Mouse (Mus musculus) thymus, postnatal 4 days (tissue): ENCODE measurements around the gene Gcfc2.

Source experiments
- DNase-seq: peaks from one replicate; pipeline ENCODE4 v3.0.0; 2021

Gene Gcfc2

GRCm38 (mm10) chr6:81986171-81986570 lies 62.7 kb downstream of the Gcfc2 start:
- DNase-seq, result no peak

GRCm38 (mm10) chr6:81986599-81986998 lies 63.1 kb downstream of the Gcfc2 start:
- DNase-seq, result no peak

- DNase-seq, result peak; percentile 81
These were observed 63.5 kb downstream of the Gcfc2 start for GRCm38 (mm10) chr6:81987010-81987409.

GRCm38 (mm10) chr6:81987580-81987979 lies 64.1 kb downstream of the Gcfc2 start:
- DNase-seq, result no peak

GRCm38 (mm10) chr6:81988341-81988740 lies 64.9 kb downstream of the Gcfc2 start:
- DNase-seq, result no peak

- no peak for DNase-seq
These were observed 66.8 kb downstream of the Gcfc2 start for GRCm38 (mm10) chr6:81990049-81990810.
